Mouse (Mus musculus): ENCODE data around the gene Isg20l2.

DNA sequence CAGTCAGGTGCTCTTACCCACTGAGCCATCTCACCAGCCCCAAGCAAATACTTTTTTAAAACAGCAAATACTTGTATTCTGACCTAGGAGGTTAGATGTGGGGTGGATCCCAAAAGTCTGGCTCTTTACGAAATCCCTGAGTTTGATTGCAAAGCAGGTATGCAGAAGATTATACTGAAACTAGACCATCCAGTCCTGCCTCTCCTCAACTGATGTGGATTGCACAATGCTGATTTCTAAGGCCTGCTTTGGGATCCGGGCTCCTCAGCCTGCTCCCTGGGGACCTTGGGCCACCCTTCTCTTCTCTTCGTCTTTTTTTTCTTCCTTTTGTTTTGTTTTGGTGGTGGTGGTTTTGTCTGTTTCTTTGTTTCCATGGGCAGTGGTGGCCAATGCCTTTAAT, 38.6 kb upstream of the Isg20l2 start:
- no peak for TF ChIP-seq EP300 (IDR thresholded peaks at IDR 0.05)
- no peak for TF ChIP-seq CTCF (IDR thresholded peaks at IDR 0.05)
